Mouse (Mus musculus): Measurements from ENCODE around the gene Mecp2.
"Not testable (repeated sequence)": the region's sequence is repeated elsewhere in the genome, so short reads cannot be mapped to it uniquely, and the experiment has no call there.

Mecp2 gene

GRCm38 (mm10) chrX:74135263-74135662, at the start of gene Mecp2:
Gene Mecp2, minus strand, starts transcription at chrX:74135363.
- not testable (repeated sequence) for DNase-seq (ENCODE audit: low read depth, low spot score)

- DNase-seq (ENCODE audit: low read depth, low spot score): no peak
Observed at GRCm38 (mm10) chrX:74176959-74177358, 41.8 kb upstream of the Mecp2 start, which contains the start of gene Tktl1. Gene Tktl1, plus strand, starts transcription at chrX:74177259.

GRCm38 (mm10) chrX:74167738-74168137, 32.6 kb upstream of the Mecp2 start, which contains the start of gene Tex28:
Gene Tex28, minus strand, starts transcription at chrX:74167838.
- no peak for DNase-seq (ENCODE audit: low read depth, low spot score)

- no peak for DNase-seq (ENCODE audit: low read depth, low spot score)
Observed at GRCm38 (mm10) chrX:74127164-74127563, 8.0 kb downstream of the Mecp2 start, which contains the start of gene Opn1mw. Gene Opn1mw, plus strand, starts transcription at chrX:74127464.

- DNase-seq (ENCODE audit: low read depth, low spot score): peak; percentile 40
Observed at GRCm38 (mm10) chrX:74124975-74125374, 10.2 kb downstream of the Mecp2 start.

GRCm38 (mm10) chrX:74115511-74115910, 19.7 kb downstream of the Mecp2 start:
- DNase-seq (ENCODE audit: low read depth, low spot score): peak; percentile 82

GRCm38 (mm10) chrX:74114036-74114435, 21.1 kb downstream of the Mecp2 start:
- no peak for DNase-seq (ENCODE audit: low read depth, low spot score)

GRCm38 (mm10) chrX:74108747-74109146, 26.4 kb downstream of the Mecp2 start:
- DNase-seq (ENCODE audit: low read depth, low spot score): no peak

- DNase-seq (ENCODE audit: low read depth, low spot score): peak; percentile 36
Observed at GRCm38 (mm10) chrX:74105916-74106315, 29.2 kb downstream of the Mecp2 start.

GRCm38 (mm10) chrX:74103457-74104188, 31.5 kb downstream of the Mecp2 start:
- peak; percentile 37 for DNase-seq (ENCODE audit: low read depth, low spot score)

GRCm38 (mm10) chrX:74095130-74095529, 40.0 kb downstream of the Mecp2 start:
- DNase-seq (ENCODE audit: low read depth, low spot score): peak; percentile 19

- DNase-seq (ENCODE audit: low read depth, low spot score): peak; percentile 96
Observed at GRCm38 (mm10) chrX:74085601-74086038, 49.5 kb downstream of the Mecp2 start.

GRCm38 (mm10) chrX:74084946-74085498, 50.1 kb downstream of the Mecp2 start:
- peak; percentile 81 for DNase-seq (ENCODE audit: low read depth, low spot score)

GRCm38 (mm10) chrX:74084276-74084837, 50.8 kb downstream of the Mecp2 start:
- no peak for DNase-seq (ENCODE audit: low read depth, low spot score)

- no peak for DNase-seq (ENCODE audit: low read depth, low spot score)
Observed at GRCm38 (mm10) chrX:74070794-74071193, 64.4 kb downstream of the Mecp2 start.

GRCm38 (mm10) chrX:74067891-74068290, 67.3 kb downstream of the Mecp2 start:
- no peak for DNase-seq (ENCODE audit: low read depth, low spot score)

- DNase-seq (ENCODE audit: low read depth, low spot score): no peak
Observed at GRCm38 (mm10) chrX:74045107-74045506, 90.1 kb downstream of the Mecp2 start.

- DNase-seq (ENCODE audit: low read depth, low spot score): no peak
Observed at GRCm38 (mm10) chrX:74037702-74038375, 97.3 kb downstream of the Mecp2 start.

- DNase-seq (ENCODE audit: low read depth, low spot score): no peak
Observed at GRCm38 (mm10) chrX:74030000-74030399, 105.2 kb downstream of the Mecp2 start.

- peak; percentile 82 for DNase-seq (ENCODE audit: low read depth, low spot score)
Observed at GRCm38 (mm10) chrX:74023188-74024049, 111.7 kb downstream of the Mecp2 start, which contains the start of gene Irak1. Gene Irak1, minus strand, starts transcription at chrX:74023918.

GRCm38 (mm10) chrX:74022795-74023187, 112.4 kb downstream of the Mecp2 start:
- DNase-seq (ENCODE audit: low read depth, low spot score): no peak
